Mouse (Mus musculus): ENCODE measurements around the gene Sh2b2.
"Not testable (repeated sequence)": the region's sequence is repeated elsewhere in the genome, so short reads cannot be mapped to it uniquely, and the experiment has no call there.

Sh2b2 gene

DNA sequence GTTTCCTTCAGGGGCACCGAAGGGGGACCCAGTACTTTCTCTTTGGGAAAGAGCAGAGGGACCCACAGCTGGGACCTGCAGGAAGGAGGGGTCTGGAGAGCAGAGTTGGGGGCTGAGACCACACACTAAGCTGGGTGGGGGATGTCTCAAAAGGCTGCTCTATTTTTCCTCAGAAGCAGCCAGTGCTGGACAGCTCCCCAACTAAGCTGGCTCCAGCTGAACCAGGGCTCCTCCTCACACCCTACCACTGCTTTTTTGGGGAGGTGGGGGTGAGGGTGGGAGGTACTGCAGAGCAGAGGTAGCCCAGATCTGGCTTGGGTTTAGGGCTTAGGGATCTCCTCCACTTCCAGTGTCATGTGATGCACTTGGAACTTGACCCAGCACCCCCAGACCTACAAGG, 6.0 kb downstream of the Sh2b2 start:
- DNase-seq (ENCODE audit: low read depth) = no peak

GRCm38 (mm10) chr5:136237607-136238006, 8.7 kb downstream of the Sh2b2 start:
- DNase-seq (ENCODE audit: low read depth) = no peak

DNA sequence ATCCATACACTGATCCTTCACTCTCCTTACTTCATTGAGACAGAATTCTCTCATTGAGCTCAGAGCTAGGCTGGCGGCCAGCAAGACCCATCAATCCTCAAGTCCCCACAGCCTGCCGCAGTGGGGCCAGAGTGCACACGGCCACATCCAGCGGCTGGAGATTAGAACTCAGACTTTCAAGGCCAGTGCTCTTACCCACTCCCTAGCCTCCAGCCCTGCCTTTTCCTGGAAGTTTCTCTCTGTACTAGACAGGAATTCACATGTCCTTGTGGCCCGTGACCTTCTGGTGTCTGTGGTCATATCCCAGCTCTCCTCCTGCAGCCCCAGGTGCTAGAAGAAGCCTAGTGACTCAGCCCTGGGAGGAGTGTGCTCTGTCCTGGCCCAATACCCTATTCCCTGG, 9.7 kb downstream of the Sh2b2 start:
- no peak for DNase-seq (ENCODE audit: low read depth)

DNA sequence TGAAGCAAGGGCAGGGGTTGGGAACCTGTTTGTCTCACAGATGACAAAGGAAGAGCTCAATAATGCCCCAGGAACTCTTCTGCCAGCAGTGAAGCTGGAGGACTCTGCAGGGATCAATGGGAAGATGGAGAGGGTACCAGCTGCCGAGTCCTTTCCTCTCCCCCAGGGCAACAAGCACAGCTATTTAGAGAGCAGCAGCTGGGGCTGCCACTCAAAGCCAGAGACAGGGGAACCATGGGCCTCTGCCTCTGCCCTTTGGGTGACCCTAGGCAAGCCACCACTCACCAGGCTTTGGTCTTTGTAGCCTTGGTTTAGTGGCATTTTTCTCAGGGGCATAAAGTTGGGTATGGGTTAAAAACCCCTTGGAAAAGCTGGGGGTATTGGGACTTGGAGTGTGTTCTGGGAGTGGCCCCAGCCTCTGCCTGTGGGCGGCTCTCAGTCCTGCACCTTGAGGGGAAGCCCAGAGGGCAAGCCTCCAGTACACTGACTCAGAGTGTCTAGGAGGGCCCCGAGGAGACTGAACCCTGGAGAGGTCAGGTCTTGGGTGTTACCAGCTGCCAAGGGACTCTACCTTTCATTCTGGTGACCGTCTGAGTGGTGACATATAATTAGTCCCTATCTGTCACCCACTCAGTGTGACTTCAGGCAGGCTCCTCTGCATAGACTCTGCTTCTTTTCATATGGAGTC, 15.9 kb downstream of the Sh2b2 start:
- DNase-seq (ENCODE audit: low read depth) = no peak

GRCm38 (mm10) chr5:136226246-136226876, 20.0 kb downstream of the Sh2b2 start:
- DNase-seq (ENCODE audit: low read depth) = no peak

DNA sequence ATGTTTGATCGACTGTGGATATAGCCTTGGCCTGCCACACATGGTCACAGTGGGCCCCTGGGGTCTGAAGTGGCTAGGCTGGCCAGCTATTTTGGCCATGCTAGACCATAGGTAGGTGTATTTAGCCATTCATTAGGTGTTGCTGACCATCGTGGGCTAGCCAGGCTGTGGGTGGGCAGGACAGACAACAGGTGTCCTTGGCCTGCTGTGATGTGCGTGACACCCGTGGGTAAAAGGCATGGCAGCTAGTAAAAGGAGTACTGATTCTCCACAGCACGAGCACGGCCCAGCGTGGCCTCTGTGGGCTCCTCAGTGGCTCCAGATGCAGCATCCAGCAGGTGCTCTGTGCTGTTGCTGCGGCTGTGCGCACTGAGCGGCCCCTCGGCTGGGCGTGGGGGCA, 27.8 kb downstream of the Sh2b2 start:
- no peak for DNase-seq (ENCODE audit: low read depth)

DNA sequence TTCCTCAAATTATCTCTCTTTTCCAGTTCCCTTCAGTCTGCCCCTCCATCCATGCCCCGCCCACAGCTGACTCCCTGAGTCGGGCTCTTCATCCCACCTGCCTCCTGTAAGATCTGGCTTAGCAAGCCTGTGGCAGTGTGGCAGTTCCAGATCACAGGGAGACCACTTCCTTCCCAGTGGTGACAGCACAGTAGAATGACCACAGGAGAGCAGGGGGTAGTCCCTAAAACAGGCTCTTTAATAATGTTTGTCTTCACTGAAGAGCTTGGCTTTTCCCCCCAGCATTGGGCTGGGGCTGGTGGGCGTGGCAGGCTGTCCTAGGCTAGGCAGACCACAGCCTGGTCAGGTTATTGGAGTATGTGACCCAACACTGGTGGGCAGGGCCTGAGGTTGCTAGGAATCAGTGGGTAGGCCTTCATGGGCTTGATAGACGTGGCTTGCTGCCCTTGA, 28.4 kb downstream of the Sh2b2 start:
- DNase-seq (ENCODE audit: low read depth) = no peak

DNA sequence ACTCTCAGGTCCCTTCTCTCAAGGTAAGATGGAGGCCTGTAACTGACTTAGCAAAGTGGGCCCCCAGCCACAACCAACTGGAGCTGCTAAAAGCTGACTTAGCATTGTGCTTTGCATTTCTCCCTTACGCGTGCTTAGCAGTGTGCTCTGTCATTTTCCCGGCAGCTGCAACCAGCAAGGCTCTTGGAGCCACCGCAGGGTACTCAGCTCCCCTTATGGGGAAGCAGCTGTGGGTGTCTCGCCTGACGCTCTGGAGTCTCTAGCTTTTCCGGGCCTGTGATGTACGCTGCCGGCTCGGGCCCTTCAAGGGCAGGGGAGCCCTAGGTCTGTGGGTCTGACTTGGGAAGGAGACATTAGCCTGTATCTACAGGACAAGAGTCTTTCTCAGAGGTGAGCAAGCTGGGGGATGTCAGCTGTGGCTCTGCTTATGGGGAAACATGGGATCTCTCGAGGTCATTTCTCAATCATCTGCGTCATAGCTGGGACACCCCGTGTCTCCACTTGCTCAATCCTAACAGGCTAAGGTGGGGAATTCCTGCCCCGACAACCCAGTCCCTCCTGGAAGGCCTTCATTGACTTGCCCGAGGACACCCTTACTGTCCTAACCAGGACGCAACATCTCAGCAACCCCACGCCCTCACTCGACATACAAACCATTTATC, 29.2 kb downstream of the Sh2b2 start:
- no peak for DNase-seq (ENCODE audit: low read depth)

- DNase-seq (ENCODE audit: low read depth) = no peak
These were observed 30.4 kb downstream of the Sh2b2 start for GRCm38 (mm10) chr5:136215958-136216357.

DNA sequence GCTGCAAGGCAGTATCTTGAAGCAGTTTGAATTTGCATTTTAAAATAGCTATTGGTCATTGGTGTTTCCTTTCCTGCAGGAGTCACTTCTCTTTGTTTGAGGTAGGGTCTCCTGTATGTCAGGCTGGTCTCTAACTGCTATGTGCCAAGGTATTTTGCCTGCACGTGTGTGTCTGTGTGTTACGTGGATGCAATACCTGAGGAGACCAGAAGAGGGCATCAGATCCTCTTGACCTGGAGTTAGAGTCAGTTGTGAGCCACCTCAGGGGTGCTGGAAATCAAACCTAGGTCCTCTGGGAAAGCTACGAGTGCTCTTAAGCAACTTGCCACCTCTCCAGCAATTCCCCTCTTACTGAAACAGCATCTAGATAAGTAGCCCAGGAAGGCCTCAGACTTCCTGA, 31.1 kb downstream of the Sh2b2 start:
- no peak for DNase-seq (ENCODE audit: low read depth)

- no peak for DNase-seq (ENCODE audit: low read depth)
These were observed 32.6 kb downstream of the Sh2b2 start for GRCm38 (mm10) chr5:136213716-136214115.

- no peak for DNase-seq (ENCODE audit: low read depth)
These were observed 33.6 kb downstream of the Sh2b2 start for GRCm38 (mm10) chr5:136212716-136213115.

DNA sequence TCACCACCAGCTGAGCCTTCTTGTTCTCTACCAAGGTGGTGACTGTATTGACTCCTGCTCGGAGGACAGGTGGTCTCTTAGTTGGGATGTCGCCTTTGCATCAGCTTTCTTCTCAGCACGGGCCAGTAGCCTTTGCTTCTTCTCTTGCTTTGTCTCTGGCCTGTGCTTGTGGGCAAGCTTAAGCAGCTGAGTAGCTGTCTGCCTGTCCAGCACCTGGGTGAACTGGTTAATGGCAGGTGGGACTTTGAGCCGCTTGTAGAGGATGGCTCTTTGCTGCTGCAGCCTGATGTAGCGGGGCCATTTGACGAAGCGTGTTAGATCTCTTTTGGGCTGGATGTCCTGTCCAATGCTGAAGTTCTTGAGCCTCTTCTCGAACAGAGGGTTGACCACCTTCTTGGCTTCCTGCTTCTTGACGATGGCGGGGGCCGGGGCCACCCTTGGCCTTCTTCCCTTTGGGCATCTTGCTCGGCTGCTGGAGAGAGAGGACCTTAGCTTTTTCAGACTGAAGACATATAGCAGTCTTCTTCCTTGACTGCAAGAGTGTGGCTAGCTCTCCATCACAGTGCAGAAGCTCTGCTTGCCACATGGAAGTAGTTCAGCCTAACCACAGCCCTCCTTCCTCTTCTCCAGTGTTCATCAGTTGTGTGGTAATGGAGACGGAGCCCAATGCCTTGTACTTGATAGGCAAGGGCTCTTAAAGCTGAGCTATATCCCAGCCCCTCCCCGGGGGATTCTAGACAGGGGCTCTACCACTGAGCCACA, 34.8 kb downstream of the Sh2b2 start:
- not testable (repeated sequence) for DNase-seq (ENCODE audit: low read depth)

DNA sequence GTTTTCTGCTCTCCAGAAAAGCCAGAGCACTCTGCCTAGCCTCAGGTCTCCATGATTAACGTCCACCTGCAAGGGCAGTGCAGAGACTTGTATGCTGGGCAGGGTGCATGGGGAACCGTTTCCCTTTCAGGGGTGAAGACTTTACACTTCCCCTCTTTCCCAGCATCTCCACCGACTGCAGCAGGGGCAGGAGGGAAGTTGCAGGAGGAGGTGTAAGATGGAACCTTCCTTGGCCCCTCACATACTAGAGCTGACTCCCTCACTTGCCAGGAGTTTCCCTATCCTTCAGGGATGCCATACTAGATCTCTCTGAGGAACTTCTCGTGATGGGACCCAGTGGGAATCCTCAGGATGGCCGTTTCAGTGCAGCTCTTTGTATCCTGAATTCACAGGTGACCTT, 35.8 kb downstream of the Sh2b2 start:
- no peak for DNase-seq (ENCODE audit: low read depth)

GRCm38 (mm10) chr5:136201832-136202231, 44.5 kb downstream of the Sh2b2 start:
- DNase-seq (ENCODE audit: low read depth) = peak; percentile 27

GRCm38 (mm10) chr5:136199526-136199925, 46.8 kb downstream of the Sh2b2 start:
- DNase-seq (ENCODE audit: low read depth) = peak; percentile 20

DNA sequence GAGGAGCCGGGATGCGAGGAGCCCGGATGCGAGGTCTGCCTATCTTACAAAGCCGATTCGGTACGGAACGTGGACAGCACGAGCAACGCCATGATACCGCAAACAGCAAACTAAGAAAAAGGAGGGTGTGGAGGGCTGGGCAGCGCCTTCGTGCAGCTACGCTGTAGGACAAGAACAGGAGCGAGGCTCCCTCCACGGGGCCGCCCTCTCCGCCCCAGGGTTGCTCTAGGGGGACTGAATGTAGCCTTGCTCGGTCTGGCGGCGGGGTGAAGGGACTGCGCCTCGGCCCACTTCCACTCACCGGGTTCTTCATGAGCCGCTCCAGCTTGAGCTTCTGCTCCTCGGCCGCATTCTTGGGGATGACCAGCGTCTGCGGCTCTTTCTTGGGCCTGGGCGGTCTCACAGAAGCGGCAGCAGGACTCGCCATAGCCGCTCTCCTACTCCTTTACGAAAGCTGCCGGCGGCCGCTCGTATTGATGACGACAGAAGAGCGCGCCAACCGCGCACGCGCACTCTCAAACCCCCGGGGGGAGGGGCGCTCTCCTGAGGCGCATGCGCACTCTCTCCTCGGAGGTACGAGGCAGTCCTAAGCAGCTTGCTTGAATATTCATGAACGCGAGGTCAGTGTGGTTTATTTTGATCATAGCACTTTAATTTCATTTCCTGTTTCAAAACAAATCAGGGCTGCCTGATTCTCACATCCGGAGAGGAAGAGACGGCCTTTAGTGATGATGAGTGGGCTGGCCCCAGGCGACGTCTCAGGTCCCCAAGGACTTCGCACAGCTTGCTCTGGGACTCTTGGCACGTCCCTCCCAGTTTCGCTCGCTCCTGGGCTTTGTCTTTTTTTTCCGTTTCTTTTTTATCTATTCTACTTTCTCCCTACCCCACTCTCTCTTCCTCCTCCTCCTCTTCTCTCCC, 47.6 kb downstream of the Sh2b2 start, which contains the start of gene Prkrip1:
Prkrip1 (minus strand) TSS at position 490 of the 918 bp plus-strand sequence.
- DNase-seq (ENCODE audit: low read depth) = peak; percentile 89

- no peak for DNase-seq (ENCODE audit: low read depth)
These were observed 54.5 kb downstream of the Sh2b2 start for GRCm38 (mm10) chr5:136191870-136192269.

DNA sequence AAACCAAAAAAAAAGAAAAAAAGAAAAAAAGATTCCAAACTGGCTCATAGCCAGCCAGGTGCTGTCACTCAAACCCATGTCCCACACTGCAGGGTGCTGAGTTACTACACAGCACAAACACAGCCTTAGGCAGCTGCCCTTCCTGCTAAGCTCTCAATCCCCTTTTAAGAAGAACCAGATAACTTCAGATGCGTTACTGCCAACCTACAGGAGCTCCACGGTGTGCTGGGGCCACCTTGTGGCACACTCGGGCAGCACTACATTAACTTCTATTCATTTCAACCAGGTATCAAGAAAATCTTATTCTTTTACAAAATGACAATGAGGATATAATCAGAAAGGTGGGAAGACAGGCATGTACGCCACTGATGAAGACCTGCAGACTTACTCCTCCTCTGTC, 59.6 kb downstream of the Sh2b2 start:
- peak; percentile 27 for DNase-seq (ENCODE audit: low read depth)

DNA sequence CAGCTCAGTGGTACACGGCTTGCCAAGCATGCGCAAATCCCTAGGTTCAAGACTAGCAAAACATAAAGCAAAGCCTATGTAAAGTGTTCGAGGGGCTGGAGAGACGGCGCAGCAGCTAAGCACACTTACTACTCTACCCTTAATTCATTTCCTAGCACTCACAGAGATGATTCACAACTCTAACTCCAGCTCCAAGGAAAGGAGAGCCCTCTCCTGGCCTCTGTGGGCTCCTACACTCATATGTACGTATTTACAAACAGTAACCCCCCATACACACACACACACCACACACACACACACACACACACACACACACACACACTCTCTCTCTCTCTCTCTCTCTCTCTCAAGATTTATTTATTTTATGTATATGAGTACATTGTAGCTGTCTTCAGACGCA, 62.6 kb downstream of the Sh2b2 start:
- no peak for DNase-seq (ENCODE audit: low read depth)

DNA sequence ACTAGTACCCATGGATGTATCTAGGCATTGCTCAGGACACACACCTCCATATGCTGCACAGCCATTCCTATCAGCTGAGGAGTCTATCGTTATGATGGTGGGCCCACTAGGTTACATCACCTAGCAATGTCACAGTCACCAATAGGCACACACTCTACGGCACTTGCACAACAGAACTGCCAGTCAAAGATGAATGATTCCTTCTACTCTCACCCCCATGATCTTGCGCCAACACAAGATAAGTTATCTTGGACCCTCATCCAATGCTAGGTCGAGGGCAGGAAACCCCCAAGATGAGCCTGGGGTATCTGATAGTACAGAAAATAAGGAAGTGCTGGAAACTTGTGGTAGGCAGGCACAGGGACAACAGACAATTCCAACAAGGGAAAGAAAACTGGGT, 63.5 kb downstream of the Sh2b2 start:
- DNase-seq (ENCODE audit: low read depth) = no peak
